Mouse (Mus musculus) megakaryocyte progenitor cell, adult 5-6 weeks (primary cell): ENCODE data around the gene Hist1h4m. TPM values are rescaled to one million over a fixed set of nuclear protein-coding genes. Genes with fewer than 3 reads are reported as not detected.
"Not testable (repeated sequence)": the region's sequence is repeated elsewhere in the genome, so short reads cannot be mapped to it uniquely, and the experiment has no call there.

Experiments used
- ATAC-seq: replicated peaks from 2 replicates; pipeline ENCODE4 v1.8.0; 2016; ENCODE audit warnings: mild to moderate bottlenecking, moderate TSS enrichment, inconsistent platforms; ENCODE audit not compliant: poor library complexity
- total RNA-seq, 2 experiments: library from RNA; stranded (forward) in 1 of 2; stranded (reverse) in 1 of 2; fragments of 157-497, 149-512 nt in 1 of 2; fragments of 200-1000 nt in 1 of 2; gene quantifications; 2 replicates each; pipeline versions ENCODE4 v1.2.3 to v1.2.4; 2015 to 2017

The Hist1h4m gene
- total RNA-seq, 2 experiments from 2014 or later: 56.3 to 3,070 TPM

GRCm38 (mm10) chr13:21810073-21810472 is 1.5 kb upstream of the Hist1h4m start, which contains the start of the genes Hist1h2bq and Hist1h2ao:
Gene Hist1h2bq, minus strand, starts transcription at chr13:21810197.
Gene Hist1h2ao, plus strand, starts transcription at chr13:21810465.
- ATAC-seq: peak; percentile 69

DNA sequence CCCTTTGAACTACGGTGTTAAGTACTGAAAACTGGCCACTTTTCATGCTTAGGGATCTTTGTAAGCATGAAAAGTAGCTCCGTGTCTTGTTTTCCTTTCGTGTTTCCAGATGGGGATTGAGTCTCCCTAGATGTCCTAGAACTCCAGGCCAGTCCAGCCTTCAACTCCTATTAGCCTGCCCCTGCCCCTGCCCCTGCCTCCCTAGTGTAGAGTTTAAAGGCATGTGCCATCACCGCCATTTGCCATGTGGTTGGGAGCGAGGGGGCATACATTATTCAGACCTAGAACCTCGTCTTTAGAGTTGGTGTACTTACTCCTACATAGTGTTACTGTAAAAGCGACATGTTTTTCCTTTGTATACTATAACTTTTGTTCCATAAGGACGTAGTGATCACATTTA is 472 bp upstream of the Hist1h4m start:
- peak; percentile 24 for ATAC-seq

DNA sequence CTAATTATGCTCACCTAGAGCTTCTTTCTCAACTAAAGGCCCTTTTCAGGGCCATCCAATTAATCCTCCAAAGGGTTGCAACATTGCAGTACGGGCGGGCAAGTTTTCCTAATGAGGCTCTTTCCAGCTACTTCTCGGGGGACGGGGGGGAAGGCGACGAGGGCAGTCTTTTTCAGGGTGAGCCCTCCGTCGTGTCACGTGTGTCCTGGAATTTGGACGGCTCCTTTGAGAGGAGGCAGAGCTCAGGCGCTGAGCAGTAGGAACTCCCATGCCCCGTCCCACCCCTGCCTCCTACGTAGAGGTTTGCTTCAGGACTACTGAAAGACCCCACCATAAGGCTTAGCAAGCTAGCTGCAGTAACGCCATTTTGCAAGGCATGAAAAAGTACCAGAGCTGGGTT is 546 bp downstream of the Hist1h4m start:
- ATAC-seq: peak; percentile 49

- ATAC-seq: peak; percentile 71
Measured at GRCm38 (mm10) chr13:21820082-21820890, 8.7 kb downstream of the Hist1h4m start.

DNA sequence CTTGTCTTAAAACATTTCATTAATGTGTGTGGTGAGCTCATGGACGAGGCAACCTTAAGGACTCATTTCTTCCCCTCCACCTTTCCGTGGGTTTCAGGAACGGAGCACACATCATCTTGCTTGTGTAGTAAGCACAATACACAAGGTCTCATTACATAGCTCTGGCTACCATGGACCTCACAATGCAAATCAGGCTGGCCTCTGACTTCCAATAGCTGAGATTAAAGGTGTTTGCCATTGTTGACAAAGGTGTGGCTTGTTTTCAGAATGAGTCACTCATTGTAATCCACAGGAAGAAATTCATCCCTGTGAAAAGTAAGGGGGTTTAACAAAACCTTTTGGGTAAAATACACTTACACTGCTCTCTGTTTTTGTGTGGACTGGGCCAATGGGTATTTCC is 17.0 kb downstream of the Hist1h4m start:
- no peak for ATAC-seq

DNA sequence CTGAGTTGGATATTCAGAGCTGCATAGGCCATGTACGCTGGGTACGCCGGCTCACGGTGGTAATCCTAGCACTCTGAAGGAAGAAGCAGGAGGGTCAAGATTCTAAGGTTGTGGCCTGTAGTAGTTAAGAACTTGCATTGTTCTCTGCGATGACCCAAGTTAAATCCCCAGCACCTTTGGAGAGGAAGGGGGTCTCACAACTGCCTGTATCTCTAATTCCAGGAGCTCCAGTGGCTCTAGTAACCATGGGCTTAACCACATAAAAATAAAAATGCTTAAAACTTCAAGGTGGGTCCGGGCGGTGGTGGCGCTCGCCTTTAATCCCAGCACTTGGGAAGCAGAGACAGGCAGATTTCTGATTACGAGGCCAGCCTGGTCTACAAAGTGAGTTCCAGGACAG is 18.8 kb downstream of the Hist1h4m start:
- ATAC-seq: no peak

- peak; percentile 46 for ATAC-seq
Measured at GRCm38 (mm10) chr13:21831418-21832394, 20.2 kb downstream of the Hist1h4m start, which contains the start of gene Hist1h4n. Gene Hist1h4n, minus strand, starts transcription at chr13:21832196.

GRCm38 (mm10) chr13:21833461-21833860 is 21.9 kb downstream of the Hist1h4m start, which contains the start of the genes Hist1h2ap and Hist1h2br:
Gene Hist1h2ap, minus strand, starts transcription at chr13:21833507.
Gene Hist1h2br, plus strand, starts transcription at chr13:21833743.
- peak; percentile 67 for ATAC-seq

DNA sequence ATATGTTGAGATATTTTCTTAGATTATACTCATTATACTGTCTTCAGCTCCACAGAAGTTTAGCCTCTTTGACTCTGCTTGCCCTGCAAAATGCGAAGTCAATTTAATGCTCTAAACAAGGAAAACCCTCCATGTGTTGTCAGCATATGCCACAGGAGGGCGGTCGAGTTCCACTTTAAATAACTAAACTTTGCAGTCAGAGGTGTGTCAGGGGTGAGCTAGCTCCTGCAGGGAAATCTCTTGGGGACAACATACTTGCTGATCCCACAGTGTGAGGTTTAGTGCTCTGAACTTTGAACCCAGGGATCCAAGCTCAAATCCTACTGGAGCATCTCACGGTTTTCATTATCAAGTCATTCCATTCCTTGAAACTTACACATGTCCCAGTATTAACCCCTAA is 29.0 kb downstream of the Hist1h4m start:
- peak; percentile 99 for ATAC-seq

DNA sequence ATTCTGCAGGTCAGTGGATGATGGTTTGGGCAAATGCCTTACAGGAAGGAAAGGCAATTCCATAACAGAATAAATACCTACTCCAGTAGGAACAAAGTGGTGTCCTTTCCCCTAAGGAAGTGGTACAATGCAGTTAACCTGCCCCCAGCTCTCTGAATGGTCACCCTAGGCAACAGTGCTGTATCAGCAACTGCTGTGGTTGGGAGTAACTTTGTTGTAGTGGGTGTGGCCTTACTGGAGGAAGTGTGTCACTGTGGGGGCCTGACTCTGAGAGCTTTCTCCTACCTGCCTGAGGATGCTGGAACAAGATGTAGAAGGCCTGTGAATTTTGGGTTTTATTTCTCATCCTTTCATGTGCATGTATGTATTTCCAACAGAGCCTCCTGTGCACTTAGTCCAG is 34.8 kb downstream of the Hist1h4m start:
- peak; percentile 92 for ATAC-seq

- no peak for ATAC-seq
Measured at GRCm38 (mm10) chr13:21847883-21848282, 36.3 kb downstream of the Hist1h4m start.

DNA sequence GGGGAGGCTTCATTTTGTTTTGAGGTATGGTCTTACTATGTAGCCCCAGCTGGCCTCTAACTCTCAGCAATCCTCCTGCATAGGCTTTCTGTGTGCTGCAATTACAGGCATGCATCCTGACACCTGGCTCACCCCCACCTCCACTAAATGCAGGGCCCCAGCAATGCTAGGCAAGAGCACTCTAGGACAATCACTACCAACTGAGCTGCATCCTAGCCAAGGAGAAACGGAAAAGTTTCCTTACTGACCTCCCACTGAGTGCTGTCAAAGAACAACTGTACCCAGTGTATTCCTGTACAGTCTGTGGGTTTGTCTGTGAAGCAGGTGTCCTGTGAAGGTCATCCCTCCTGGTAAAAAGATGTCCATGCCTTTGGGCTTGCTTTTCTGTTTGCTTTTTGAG is 39.1 kb downstream of the Hist1h4m start:
- not testable (repeated sequence) for ATAC-seq

- peak; percentile 59 for ATAC-seq
Measured at GRCm38 (mm10) chr13:21852215-21852945, 40.8 kb downstream of the Hist1h4m start.

DNA sequence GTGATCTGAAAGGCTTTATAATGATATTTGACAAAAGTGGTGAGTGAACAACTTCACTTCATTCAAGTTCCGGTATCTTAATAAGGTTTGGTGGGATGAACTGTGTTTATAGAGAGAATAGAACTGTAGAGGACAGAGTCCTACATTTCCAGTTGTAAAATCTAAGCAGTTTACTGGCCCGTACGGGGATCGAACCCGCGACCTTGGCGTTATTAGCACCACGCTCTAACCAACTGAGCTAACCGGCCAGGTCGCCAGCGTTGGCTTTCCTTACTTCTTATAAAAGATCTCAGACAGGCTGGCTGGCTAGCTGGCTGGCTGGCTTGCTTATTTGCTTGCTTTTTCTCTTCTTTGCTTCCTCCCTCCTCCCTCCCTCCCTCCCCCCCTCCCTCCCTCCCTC is 43.6 kb downstream of the Hist1h4m start:
- ATAC-seq: peak; percentile 41

GRCm38 (mm10) chr13:21855698-21856162 is 44.2 kb downstream of the Hist1h4m start:
- peak; percentile 18 for ATAC-seq

DNA sequence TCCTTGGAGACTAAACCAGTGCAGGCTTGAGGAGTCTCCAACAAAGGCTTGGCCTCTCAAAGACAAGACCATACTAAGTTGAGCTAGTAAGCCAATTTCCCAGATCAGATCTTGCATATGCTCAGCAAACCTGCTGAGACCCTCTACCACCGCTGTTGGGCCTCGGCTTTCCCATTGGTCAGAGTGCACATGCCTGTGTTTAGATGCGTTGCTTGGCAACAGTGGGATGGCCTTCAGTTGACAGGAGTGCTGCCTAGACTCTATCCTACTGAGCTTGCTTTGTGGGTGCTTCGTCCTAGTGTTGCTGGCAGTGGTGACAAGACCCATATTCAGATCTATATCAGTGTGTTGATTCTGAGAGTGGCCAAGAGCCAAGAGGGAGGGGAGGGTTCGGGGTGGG is 50.1 kb downstream of the Hist1h4m start:
- ATAC-seq: no peak
